Mouse (Mus musculus) c-Kit-positive CD71-positive TER-119-positive erythroid progenitor cells, embryonic 14.5 days (primary cell): Measurements from ENCODE around the gene Scgb1a1.
"Not testable (repeated sequence)": the region's sequence is repeated elsewhere in the genome, so short reads cannot be mapped to it uniquely, and the experiment has no call there.

Source experiments
- DNase-seq: peaks from one replicate; pipeline ENCODE4 v3.0.0-alpha.2; 2013; ENCODE audit warnings: low spot score

Scgb1a1 gene

DNA sequence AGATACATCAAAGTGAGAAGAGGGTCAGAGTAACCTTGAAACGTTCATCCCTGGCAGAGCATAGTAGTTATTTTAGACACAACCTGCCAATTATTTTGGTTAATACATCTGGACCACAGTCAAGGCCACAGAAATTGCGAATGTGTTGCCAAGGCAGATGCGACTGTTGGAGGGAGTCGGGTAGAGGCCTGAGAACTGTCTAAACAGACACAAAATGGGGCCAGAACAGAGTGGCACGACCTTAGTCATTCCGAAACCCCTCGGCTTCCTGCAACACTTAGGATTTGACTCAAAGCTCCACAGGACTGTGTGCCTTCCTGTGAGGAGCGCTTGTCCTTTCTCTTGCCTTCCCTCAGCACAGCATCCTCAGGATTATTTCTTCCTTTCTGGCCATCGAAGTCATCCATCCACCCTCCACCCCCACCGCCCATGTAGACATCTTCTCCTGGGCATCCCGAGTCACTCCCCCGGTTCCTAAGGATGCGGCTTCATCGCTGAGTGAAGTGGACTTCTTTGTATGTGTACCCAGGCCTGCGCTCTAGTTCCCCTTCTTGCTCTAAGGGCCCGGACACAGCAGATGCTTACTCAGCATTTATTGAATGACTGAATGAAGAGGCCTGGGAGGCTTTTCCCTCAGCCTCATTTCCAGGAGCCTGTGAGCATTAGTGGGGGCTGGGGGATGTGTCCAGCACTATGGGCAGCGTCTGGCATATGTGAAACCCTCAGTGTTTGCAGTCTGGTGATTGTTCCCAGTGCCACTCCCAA is 12.7 kb upstream of the Scgb1a1 start:
- DNase-seq = no peak

DNA sequence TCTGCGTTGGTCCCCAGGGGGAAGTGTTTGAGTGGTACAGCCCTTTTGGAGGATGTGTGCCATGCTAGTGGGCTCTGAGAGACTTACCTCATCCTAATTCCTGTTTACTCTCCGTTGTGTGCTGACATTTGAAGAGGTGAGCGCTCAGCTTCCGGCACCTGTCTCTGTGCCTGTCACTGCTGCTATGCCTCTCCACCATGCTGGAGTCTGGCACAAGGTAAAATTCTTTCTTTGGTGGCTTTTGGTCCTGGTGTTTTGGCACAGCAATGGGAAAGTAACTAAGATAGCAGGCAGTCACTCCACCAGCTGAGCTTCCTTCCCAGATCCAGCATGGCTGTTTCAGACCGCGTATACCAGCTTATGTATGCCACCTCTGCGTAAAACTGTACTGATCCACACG is 12.0 kb upstream of the Scgb1a1 start:
- no peak for DNase-seq

DNA sequence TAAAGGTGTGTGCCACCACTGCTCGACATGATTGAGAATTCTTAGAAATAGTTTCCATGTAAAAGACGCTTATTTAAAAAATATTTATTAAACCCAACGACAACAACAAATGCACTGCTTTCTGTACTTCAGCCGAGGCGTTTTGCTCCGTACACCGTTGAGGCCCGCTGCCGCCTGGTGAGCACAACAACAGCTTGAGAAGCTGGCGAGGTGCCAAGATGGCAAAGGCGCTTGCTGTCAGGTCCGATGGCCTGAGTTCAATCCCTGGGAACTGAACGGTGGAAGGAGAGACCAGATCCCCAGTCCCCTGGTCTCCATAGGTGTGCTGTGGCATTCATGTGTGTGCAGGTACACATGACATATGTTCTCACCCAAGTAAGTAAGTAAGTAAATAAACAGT is 9.7 kb upstream of the Scgb1a1 start:
- no peak for DNase-seq

DNA sequence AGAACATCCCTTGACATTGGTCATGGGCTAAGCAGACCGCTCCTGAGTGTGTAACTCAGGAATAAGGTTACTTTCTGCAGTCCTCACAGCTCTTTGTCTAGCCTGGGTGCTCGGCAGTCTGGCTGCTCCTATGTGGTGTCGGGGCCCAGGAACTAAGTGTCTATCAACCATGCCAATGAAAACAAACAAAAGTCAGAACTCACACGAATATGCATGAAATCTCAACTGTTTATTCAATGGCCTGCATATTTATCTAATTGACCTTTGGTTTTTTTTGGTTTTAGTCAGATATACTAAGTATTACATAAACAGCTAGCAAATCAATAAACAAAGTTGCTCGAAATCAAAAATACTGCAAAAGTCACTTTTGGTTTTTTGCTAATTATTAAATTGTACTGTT is 7.4 kb upstream of the Scgb1a1 start:
- no peak for DNase-seq

DNA sequence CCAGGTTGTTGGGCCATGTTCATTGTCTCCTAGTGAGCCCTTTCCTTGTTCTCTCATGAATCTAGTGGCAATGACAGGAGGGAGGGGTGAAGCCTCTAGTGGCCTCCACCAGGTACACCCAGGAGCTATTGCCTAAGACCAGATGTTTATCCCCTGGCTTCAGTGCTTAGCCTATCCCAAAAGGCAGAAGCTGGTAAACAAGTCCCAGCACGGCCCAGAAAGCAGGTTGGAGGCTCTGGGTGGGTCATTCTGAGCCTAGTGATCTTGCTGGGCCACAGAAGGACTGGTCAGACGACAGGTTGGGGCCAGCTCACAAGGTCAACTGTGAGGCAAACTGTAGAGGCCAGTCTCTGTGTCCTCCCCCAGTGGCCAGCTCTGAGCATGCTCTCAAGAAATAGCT is 3.0 kb upstream of the Scgb1a1 start:
- no peak for DNase-seq

DNA sequence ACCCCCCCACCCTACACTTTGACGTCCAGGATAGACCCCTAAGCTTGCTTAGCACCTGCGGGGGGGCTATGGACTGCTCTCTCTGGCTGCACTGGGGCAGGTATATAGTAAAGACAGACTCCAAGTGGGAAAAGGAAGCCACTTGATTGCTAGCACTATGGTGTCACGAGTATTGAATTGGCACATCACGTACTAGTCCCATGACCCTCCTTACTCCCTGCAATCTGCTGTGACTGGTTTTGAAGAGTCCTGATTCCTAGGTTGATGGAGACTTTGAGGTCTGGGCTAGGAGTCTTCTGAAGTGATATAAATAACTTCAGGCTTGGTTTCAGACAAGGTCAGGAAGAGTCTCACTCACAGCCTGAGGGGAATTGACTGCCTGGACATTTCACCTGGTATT is 2.4 kb upstream of the Scgb1a1 start:
- DNase-seq = no peak

DNA sequence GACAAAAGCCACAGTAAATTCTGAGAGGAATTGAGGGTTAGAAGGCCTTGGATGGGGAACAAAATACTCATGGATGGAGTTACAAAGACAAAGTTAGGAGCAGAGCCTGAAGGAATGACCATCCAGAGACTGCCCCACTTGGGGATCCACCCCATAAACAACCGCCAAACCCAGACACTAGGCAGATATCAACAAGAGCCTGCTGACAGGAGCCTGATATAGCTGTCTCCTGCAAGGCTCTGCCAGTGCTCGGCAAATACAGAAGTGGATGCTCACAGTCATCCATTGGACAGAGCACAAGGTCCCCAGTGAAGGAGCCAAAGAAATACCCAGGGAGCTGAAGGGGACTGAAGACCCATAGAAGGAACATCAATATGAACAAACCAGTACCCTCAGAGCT is 3.9 kb downstream of the Scgb1a1 start:
- DNase-seq = not testable (repeated sequence)

DNA sequence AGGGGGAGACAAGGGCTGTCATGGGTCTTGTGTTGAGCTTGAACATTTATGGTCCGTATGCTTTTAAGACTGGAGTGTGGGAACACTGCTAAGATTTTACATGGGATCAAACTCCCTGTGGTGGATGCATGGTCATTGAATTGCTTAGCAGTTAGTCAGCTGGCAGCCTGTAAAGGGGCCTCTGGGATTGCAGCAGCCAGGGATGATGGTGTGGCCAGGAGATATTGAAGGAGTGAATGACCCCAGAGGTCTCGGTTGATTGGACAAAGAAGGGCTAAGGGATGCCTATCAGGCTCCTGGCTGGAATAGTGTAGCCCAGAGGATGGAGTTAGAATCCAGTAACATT is 4.8 kb downstream of the Scgb1a1 start:
- DNase-seq = no peak

DNA sequence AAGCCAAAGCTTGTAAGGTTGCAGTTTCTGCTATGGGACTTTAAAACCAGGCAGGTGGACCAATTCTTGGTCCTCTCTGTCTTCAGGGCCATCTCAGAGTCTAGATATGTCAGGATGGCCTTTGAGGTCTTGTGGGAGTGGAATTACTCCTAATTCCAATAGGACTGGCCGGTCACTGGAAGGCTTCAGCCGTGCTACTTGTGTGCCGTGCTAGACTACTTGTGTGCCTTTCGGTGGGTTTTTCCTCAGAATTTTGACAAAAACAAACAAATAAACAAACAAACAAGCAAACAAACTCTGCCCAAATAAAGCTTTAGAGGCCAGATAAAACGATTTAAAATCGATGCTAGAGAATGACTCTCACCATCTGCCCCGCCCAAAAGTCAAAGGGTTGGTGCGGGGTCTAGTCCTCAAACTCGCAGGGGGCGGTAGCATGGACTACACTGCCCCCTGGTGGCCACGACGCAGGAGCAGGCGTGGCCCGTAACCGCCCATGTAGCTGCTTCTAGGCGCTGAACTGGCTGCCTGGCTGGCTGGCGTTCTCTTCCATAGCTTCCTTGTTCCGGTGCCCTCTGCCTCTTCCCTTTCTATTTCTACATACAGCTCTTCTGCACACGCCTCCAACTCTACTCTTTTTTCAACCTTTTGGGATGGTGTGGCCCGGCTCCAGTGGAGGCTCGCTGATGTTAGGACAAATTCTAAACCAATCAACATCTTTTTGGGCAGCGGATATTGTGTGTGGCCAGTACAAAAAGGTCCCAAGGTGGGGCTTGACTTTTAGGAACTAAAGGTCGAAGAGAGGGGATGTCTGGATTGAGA is 5.4 kb downstream of the Scgb1a1 start:
- peak; percentile 73 for DNase-seq

DNA sequence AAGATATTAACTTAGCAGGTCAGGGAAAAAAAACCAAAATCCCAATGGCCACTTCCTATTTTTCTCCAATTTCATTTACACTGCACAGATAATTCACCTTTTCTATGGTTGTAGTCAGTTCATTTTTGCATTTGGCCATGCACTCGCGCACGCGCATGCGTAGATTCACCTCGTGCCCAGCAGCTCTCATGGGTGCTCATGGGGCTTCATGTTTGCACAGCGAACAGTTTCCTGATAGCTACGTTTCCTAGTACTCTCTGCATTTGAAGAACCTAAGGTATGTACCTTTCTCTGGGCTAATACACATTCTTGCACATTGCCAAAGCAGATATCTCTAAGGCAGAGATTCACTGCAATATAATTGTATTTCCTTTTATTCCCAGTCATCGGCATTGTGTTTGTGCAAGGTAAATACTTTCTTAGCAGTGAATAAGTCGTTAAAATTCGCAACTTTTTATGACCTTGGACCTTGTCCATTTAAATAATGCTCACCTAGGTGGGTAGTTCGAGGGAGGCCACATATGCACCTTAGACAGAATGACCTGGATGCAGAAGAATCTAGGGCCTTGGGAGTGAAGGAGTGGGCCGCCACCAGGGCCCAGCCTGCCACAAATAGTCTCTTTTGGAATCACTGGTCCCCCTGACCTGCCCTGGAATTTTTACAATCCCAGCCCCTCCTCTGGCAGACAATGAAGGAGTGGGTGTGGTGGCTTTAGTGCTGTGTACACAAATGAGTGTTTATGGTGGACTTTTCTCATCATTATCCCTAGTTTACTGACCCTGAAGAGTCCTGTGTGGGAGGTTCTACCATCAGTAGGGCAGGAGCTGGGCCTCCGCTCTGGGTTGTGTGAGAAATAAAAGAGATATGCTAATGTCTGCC is 6.2 kb downstream of the Scgb1a1 start:
- no peak for DNase-seq

DNA sequence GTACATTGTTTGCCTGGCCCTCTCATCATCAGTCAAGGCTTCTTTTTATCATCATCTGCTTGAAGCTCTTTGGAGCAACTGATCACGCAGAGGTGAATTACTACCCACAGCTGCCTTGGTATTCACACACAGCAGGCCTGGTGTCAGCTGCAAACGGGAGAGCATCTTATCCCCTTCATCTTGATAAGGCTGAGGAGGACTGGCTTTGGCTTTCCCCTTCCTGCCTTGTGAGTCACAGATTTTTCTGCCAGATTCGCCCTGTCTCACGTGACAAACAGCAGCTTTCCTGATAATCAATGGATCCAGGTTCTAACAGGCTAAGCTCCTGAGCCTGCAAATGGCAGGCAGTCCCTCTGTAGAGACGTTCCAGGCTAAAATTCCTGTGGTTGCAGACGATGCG is 7.8 kb downstream of the Scgb1a1 start:
- DNase-seq = no peak

DNA sequence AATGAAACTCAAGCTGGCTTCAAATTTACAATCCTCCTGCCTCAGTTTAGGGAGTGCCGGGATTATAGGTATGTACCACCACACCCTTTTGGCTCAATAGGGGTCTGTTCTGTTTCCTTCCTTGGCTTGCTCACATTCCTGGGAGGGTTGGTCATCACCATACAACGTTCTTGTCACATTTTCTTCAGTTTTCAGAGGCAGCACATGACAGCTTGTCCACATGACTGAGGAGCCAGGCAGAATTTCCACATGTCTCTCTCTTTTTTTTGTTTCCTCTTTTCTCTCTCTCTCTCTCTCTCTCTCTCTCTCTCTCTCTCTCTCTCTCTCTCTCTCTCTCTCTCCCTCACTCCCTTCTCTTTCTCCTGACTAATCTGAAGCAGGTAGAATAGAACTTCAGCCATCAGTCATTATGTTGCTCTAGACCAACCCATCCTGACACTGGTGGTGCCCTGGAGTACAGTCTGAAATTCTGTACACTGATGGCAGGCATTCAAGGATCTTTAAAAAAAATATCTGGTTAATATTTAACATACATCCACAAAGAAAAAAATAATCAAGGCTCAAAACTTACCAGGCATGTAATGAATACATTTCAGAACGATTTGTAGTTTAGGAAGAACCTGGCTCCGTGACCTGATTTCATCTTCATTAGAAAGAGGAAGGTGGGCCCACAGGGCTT is 10.6 kb downstream of the Scgb1a1 start:
- no peak for DNase-seq

DNA sequence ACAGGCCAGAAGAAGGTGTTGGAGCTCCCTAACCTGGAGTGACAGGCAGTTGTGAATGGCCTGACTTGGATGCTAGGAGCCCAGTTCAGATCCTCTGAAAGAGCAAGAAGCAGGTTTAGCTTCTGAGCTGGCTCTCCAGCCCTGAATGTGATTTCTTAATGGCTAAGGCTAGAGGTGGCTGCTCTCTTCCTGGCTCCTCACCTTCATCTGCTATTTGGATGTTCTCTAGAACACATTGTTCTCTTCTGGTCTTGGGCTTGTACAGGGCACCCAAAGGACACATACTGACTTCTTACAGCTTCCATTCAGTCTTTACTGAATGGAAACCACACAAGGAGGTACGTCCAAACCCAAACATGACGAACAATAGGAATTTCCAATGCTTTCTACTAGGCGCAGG is 11.7 kb downstream of the Scgb1a1 start:
- no peak for DNase-seq

DNA sequence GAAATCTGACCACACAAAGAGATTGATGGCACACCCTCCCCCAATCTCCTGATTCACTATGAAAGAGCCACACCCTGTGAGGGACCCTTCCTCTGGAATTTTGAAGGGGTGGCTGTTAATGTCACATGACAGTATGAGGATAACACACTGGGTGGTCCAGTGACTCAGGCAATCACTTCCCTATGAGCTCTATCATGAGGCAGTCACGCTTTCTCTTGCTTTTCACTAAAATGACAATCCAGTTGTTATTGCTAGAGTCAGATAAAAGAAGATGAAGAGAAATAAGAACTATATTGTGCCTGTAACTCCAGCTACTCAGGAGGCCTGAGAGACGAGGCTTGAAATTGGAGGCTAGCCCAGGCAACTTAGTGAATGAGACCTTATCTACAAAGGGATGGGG is 12.2 kb downstream of the Scgb1a1 start:
- DNase-seq = no peak

DNA sequence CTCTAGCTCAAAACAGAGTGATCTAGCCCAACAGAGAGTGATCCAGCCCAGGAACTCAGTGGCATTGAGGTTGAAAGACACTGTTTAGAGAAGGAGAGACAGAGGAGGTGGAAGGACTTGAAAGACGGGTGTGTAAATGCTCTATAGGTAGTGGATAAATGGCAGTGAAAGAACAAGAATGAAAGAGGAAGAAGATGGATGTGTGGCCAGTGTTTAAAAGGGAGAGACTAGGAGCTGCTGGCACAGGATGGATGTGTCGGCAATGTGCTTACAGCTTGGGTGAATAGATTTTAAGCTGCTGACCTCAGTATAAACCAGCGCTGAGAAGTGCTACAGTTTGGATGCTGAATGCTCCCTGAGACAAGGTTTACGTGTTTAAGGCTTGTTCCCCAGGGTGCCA is 13.3 kb downstream of the Scgb1a1 start:
- DNase-seq = no peak

DNA sequence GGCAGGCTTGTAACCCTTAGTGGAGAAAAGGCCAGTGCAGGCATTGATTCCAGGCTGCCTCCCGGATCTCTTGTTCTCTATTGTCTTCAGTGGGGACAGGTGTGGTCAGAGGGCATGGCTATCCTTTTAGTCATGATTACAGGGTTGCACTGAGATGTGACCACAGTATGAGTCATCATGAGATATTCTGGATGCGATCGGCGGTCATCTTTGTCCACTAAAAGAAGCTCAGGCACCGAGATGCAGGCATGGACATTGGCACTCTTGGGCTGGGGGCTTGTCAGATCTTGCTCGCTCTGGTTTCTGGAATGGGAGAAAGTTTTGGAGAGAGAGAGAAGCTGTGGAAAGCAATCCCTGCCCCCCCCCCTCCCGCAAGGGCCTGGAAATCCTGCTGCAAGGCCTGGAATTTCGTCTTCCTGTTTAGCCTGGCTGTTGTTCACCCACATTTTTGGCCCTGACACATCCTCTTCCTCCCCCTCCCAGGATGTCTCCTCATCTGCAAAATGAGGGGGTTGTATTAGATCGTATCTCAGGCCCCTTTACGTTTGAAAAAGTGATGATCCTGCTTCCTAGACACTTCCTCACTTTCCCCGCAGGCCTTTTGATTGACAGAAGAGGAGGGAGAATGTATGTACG is 13.9 kb downstream of the Scgb1a1 start:
- no peak for DNase-seq

DNA sequence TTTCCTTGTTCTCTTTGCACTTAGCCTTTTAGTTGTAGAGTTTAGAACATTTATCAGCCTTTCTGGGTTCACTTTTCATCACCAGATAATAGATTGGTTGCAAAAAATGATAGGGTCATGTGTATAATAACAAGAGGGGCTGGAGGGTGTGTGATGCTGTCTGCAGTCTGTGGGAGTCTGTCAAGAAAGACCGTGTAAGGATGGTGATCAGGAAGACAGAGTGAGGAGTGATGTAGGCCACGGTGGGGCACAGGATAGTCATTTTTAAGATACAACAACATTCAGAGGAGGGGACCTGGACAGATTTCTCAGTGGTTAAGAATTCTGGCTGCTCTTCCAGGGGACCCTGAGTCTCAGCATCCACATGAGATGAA is 15.6 kb downstream of the Scgb1a1 start:
- DNase-seq = no peak

DNA sequence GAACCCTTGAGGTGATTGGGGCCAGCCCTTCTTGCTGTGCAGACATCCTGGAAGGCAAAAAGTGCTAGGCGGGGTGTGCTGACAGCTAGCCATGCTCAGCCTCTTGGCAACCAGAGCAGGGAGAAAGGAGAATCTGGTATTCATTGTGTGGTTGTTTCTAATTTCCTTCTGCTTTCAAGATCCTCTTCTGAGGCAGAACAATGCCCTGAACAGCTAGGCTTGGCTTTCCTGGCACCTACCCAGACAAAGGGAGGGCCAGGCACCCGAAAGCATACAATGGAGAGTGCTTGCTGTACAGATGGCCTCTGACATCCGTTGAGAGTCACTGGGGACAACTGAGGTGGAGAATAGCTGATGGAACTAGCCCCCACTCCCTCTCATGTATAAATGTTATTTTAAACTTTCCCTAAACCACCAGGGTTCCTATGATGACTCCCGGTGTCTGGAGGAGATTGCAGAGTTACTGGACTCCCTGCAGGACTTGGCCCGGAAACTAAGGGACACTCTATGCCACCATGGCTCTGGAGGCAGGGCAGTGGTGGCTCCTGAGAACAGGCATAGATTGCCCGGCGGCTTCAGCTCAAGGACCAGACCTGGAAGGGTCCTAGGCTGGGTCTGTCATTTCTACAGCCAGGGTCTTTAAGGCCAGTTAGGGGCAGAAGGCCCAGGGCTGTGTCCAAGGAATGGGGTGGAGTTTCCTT is 16.2 kb downstream of the Scgb1a1 start:
- no peak for DNase-seq

DNA sequence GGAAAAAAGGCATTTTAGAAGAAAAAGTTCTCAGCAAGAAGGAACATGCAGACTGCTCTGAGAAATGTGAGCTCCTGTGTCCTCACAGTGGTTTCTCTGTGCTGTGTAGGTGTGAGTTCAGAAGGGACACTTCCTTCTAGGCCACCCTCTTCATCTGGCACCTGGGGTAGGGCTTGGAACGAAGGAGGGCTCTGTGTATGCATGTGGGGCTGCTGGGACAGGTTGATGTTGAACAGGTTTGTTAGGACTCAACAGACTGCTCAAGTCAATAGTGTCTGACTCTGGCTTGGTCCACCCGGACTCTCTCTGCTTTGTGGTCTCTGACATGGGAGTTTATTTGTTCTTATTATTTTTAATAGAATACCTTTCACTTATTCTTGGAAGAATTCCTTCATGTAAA is 17.4 kb downstream of the Scgb1a1 start:
- DNase-seq = no peak

DNA sequence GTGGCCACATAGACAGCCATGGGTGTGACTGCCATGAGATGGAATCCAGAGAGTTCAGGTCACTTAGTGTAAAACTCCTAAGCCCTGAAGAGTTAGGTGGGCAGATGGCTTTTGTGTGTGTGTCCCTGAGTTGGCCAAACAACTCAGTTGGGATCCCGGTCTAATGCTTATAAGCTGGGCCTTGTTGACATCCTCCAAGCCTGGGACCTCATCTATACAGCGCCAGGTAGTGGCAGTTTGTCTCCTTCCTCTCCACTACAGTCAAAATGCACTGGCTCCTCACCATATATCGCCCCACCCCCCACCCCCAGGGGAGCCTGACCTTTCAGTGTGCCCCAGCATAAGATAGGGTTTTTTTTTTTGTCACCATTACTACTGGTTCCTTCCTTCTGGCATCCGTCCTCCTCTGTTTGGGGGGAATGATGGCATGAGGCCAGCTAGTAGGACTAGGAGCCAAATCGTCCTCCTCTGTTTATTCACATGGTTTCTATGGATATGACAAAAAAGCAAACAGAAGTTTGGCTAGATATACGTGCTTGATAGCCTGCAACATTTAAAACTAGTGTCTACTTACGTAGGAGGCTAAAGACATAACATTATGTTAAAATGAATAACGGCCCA is 18.0 kb downstream of the Scgb1a1 start:
- no peak for DNase-seq

DNA sequence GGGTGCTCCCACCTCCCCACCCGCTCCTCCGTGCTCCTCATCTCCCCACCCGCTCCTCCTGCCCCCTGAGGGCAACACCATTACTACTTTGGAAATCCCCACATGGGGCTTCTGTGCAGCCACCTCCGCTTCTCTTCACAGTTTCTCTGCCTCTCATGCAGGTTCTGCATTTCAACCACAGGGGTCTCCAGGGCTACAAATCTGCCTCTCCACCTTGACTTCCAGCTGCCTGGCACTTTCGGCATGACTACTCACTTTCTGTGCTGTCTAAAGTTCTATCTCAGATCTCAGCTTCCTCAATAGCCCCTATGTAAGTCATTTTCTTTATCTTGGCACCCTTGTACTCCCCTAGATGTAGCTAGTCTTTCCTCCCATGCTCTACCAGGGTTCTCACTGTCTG is 20.5 kb downstream of the Scgb1a1 start:
- DNase-seq = no peak
